Mouse (Mus musculus) natural killer cell, adult 2 months (primary cell): ENCODE measurements around the gene Mre11a.
A peak's percentile ranks its signal among the peaks of the same experiment; 100 is the strongest.

Experiments
- DNase-seq, 2 experiments: peaks; one replicate each; pipeline ENCODE4 v3.0.0; 2022; ENCODE audit warnings: low spot score in 2 of 2

Gene Mre11a

DNA sequence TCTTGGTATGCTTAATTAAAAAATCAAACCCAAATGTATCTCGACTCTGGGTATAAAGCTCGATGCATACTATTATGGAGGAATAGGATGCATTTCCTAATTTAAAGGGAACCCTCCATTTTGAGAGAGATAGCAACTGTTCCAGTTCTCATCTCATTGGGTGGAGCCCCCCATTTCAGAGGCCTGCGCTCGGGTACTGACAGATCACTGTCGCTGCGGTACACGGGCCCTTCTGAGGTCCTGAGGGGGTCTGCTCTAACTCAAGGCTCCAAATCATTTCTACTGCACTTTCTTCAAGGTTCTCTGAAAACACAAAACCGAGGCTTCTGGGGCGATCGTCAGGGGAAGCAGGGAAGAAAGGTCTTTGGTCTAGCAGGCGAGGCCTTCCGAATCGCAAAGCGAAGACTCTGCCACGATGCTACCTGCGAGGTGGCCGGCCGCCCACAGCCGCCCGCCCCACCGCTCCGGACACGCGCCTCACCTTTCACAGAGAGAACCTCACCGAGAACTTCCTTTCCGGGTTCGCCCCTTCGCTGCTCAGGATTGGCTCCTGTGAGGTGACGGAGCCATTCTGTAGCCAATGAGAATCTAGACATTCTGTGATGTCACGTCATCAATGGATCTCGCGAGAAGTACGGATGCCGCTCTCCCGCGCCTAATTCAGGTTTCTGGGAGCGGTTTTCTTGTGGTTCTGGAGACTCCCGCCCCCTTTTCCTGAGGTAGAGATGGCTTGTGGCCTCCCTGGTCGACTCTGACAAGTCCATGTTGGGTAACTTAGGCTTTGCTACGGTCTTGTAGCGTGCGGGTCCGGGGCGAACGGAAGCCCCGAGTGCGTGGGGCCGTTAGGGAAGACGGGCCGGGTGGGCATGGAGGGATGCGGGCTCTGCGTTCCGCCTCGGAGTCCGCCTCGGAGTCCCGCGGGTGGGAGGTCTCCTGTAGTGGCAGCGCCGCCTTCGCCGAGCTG, at the start of gene Mre11a, which contains the start of gene Ankrd49:
Gene Mre11a (plus strand): TSS at position 616 of the 964 bp plus-strand sequence.
Gene Ankrd49 (minus strand): TSS at position 818 of the 964 bp plus-strand sequence.
- DNase-seq: peak; percentile 93

DNA sequence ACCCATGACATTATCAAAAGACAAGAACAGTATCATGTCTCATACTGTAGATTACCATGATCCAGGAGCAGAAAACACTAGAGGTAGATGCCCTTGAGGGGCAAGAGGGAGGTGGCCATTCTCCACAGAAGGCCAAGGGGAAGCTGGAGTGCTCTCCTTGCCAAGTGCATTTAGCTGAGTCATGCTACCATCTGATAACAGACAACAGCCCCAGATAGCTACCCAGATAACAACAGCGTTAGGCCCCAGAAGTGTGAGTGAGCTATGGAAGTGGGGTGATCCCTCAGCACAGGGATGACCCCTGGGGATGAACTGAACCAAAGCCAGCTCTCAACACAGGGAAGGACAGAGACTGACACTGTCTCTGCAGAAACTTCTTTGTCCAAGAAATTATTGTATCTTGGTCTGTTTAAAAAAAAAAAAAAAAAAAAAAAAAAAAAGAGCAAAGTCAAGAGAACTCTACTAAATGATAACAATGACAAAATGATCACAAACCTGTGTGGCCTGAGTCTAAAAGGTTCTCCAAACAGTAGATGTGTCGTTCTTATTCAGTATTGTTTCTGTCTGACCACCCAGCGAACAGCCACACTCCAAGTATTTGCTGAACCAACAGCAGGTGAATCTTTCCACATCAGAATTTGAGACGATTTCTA, 44.8 kb upstream of the Mre11a start:
- no peak for DNase-seq

DNA sequence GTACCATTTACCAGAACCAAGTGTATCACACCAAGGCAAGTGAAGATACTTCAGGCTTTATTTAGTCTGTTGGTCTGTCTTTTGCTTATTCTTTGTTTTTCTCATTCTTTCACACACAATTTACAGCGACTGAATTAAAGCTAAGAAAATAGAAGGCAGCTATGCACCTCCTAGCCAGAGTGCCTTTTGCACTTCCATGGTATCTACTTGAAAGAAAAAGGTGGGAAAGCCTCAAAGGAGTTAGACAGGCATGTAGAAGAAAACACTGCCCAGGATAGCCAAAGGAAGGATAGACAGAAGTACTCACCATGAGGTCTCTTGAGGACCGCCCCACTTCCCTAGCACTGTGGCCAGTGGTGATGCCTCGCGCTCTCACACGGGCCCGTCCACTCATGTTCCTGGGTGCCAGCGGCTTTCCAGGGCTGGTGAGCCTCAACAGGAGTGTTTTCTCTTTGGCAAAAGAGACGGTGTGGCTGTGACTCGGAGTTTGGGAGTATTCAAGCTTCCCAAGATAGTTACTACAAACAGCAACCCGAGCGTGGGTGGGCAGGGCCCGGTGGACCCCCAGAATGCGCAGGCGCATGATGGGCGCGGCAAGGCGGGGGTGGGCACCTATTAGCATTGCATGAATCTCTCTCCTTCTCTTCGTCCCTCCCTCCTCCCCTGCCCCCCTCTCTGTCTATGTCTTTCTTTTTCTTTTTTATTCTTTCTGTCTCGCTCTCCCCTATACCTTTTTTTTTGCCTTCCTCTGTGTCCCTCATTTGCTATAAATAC, 44.1 kb upstream of the Mre11a start, which contains the start of gene Piwil4:
Gene Piwil4 (minus strand): TSS at position 583 of the 774 bp plus-strand sequence.
- DNase-seq: no peak

DNA sequence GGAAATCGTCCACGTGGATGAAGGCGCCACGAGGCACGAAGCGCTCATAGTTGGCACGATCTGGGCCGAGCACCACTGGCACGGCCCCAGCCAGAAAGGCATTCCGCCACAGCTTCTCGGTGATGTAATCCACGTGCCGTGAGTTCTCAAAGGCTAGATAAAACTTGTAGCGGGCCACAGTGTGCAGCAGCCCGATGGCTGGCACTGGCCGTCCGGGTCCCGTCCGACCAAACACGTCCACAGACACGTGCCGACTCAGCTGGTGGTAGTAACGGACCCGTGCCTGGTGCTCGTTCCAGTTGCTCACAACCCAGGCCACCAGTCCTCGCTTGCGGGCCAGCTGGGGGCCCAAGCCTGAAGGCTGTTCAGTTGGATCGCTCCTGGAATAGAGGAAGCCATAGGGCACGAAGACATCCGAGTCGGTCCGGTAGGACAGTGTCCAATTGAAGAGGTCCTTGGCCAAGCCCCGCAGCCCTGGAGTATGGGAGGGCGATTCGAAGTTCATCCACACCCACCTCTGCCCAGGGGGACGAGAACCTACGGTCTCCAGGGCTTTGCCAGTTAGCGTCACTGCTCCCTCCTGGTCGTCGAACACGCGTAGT, 33.5 kb upstream of the Mre11a start:
- no peak for DNase-seq

DNA sequence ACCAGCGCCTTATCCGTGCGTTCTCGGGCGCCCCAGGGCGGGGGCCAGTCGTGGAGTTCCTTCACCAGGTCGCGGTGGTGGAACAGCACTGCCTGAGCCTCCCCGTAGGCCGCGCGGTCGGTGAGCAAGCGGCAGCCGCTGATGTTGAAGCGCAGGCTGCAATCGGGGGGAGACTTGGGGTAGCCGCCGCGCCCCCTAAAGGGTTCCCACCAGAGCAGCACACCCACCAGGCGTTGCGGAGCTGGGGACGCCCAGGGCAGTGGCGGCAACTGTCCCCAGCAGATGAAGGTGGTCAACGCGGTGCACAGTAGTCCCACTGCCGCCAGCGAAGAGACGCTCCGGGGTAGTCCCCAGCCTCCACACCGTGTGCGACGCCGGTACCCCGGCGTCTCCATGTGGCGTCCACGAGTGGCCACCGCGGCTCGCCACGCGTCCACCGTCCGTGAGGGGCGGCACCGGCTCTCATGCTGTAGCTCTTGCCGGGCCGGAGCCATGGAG, 32.9 kb upstream of the Mre11a start:
- DNase-seq: peak in 1 of 2 experiments; percentile 2

DNA sequence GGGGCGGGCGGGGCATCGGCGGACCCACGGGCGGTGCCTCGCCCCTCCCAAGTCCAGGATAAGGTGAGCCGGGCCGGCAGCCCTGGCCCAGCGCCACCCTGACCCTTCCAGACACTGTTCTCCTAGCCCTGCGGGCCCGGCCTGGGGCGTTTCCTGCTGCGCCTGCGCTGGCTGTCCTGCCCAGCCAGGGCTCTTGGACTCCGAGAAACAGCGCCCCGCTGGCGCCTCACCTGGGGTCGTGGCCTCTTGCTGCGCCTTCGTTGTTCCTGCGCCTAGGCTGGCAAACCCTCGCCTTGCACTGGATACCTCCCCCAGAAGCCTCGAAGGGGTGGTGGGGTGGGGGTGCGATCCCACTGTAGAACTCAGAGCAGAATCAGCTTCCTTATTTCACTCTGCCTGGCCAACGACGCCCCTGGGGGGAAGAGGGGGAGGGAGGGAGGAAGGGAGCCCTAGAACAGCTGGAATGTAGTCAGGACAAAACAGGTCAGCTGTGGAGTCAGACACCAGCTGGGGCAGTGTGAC, 32.4 kb upstream of the Mre11a start, which contains the start of gene Fut4:
Gene Fut4 (minus strand): TSS at position 393 of the 522 bp plus-strand sequence.
- DNase-seq: peak; percentile 4 to 13

DNA sequence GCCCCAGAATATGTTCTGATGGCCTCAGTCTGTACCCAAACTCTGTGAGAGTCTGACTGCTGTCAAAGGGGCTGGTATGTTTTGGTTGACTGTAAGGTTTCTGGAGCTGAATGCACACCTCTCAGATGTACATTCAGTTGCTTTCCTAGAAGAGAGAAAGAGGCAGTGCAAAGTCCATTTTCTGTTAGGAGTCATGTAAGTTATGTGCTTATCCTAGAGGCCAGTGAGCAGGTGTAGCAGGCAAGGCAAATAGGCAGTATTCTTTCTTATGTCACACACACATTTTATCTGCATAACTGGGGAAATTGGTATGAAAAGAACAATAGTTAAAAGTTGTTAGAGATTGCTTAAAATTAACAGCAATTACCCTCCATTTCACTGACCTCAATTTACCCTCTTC, 30.5 kb upstream of the Mre11a start:
- no peak for DNase-seq

DNA sequence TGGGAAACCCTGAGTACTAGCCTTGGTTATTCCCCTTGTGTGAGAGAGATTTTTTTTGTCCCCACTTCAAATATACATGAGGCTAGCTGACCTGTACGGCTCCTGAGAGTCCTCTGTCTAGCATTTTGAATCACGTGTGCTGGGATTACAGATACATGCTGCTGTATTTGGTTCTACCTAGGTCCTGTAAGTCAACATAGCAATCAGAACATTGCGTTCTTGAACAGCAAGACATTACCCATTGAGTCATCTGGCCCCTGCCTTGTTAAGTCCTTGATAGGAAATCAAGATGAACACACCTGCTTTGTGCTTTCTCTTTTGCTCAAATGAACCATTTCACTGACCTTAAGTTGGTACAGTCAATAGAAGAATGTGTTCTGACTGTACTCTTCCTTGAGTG, 30.0 kb upstream of the Mre11a start:
- no peak for DNase-seq

DNA sequence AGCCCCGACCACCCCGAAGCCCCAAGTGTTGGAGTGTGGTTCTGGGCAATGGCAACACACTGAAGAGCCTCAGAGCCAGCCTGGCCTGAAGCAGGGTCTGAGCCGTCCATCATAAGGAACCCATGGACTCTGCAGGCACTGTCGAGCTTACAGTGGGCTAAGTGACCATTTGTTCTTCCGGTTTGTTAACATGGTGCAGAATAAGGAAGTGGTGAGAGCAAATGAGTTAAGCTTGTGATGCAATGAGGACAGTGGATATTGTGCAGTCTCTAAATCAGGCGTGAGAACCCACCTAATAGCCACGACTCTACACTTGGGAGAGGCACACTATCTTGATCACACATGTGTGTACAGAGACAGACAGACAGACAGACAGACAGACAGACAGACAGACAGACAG, 25.9 kb upstream of the Mre11a start:
- DNase-seq: no peak

DNA sequence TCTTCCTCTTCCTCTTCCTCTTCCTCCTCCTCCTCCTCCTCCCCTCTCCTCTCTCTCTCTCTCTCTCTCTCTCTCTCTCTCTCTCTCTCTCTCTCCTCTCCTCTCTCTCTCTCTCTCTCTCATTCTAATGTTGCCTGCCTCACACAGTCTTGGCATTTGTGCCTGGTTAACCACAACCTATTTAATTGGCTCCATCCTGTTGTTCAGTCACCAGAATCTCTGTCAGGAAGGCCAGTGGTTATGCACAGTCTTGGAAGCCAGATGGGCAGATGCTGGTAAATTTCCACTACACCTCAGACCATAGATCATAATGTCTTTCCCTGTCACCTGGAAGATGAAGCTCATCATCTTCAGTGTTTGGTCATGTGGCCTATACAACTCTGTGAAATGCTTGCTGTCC, 25.2 kb upstream of the Mre11a start:
- DNase-seq: no peak

DNA sequence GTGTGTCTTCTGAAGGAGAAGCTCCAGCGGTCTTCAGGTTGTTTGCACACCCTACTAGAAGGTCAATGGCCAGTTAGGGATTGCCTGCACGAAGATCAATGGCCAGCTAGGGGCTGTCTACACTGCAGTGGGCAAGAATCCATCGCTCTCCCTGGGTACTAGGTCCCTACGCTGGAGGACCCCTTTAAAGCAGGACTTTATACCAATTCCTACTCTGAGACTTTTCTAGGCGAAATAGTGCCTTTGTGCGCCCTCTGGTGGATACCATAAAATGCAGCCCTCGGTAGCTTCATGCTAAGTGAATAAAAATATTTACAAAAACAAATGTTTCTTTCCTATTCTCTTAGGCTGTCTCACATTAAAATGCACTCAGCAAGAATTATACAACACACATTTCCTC, 19.7 kb upstream of the Mre11a start:
- peak; percentile 6 to 28 for DNase-seq

DNA sequence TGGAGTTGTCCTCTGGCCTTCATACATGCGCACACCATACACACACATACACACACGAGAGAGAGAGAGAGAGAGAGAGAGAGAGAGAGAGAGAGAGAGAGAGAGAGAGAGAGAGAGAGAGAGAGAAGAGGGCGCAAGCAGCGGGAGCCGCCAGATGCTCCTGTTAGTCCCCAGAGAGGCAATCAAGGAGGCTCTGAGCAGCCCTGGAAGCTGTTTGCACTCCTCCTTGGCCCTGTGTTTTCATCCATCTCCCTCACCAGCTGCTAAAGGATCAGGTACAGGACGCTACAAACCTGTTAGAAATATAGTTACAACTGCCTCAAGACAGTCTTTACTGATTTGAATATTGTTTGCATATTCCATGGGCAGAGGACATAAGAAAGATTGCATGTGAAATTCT, 14.6 kb upstream of the Mre11a start:
- DNase-seq: no peak

DNA sequence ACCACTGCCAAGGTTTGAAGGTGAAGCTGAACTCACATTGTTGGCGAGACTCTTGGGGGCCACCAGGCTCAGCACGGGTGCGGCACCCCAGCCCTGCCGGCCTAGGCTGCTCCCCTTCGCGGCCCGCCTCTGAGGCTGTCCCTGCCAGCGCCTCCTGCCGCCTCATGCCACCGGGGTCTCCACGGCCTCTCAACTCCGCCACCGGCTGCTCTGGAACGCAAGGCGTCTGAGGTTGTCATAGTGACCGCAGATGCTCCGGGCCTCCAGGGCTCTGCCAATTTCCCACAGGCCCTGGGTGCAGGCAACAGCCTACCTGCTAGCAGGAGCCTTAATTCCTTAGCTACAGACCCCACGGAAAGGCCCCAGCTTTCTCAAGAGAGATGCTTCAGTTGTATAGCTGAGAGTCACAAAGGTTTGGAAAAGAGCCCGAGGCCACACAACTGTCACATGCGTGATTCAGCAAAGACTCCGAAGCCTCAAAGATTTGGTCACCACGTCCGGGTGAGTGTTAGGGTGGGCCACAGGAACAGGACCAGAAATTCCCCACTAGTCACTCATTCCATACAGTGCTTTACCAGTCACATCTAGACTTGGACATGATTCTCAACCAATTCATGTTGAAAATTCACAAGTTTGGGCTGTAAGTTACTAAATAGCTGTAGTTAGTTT, 13.5 kb upstream of the Mre11a start, which contains the start of gene 1700012B09Rik:
Gene 1700012B09Rik (minus strand): TSS at position 228 of the 669 bp plus-strand sequence.
- no peak for DNase-seq

DNA sequence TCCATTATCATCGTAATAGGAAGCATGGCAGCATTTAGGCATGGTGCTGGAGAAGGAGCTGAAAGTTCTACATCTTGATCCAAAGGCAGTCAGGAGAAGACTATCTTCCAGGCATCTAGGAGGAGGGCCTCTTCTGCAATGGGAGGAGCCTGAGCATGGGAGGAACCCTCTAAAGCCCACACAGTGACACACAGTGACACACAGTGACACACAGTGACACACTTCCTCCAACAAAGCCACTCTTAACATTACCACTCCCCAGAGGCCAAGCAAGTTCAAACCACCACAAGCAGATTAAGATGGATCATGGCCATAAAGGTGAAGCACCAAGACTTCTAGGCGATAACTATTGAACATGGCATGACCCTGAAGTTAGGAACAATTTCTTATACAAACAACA, 12.4 kb upstream of the Mre11a start:
- no peak for DNase-seq

DNA sequence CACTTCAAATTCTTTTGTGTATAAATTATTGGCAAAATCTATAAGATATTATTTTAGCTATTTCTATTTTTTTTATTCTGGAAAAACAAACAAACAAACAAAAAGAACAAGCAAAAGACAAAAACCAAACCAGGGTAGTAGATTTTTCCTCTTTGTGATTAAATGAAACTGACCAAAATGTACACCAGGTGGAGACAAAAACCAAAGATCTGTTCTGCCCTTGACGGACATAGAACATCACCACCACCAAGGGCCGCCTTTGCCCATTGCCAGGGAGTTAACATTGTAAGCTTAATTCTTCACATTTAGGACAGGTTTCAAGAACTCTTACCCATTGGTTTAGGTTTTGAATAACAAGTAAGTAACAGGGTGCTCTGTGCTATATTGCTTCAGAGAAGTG, 10.6 kb upstream of the Mre11a start:
- DNase-seq: no peak

DNA sequence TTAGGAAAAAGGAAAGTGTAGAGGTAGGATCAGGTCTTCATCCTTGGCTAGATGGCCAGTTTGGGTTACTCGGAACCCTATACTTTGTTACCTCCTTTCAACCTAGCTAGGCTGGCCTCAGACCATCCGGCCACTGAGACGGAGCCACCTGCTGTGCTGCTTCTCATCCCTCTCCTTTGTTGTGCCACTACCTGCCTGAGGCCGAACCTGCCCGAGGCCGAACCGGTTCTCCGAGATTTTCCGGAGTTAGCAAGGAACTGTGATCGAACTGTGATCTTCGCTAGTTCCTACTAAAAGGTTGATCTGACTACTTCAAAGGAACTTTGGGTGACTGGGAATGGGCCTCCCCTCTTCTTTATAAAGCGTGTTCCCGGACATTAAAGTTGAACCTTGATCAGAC, 6.1 kb upstream of the Mre11a start:
- DNase-seq: no peak

DNA sequence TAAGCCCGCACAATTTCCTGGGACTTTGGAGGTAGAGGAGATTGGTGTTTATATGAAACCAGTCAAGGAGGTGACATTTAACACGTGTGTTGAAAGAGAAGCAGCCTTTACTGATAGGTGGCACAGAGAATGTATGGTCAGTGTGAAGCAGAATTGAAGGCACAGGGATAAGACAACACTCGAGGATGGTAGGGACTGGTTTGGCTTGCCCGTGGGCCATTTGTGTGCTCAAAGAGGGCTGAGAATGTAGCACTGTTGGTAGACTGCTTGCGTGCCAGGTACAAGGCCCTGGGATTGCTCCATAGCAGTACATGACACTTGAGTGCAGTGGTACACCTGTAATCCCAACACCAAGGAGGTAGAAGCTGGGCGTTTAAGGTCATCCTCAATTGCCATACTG, 2.9 kb downstream of the Mre11a start:
- DNase-seq: no peak

DNA sequence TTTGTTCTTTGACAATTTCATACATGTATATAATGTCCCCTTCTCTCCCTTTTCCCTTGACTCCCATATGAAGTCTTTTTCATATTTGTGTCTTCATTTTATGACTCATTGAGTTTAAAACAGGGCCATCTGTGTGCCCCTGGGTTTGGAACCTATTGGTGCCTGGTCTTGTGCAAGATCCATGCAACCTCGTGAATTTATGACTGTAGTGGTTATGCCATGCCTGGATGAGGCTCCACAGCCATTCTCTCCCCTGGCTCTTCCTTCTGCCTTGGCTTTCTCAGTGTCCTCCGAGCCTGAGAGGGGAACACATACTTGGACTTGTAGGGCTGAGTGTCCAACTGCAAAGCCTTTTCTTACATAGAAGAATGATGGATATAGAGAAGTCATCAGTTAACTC, 21.3 kb downstream of the Mre11a start:
- DNase-seq: no peak

DNA sequence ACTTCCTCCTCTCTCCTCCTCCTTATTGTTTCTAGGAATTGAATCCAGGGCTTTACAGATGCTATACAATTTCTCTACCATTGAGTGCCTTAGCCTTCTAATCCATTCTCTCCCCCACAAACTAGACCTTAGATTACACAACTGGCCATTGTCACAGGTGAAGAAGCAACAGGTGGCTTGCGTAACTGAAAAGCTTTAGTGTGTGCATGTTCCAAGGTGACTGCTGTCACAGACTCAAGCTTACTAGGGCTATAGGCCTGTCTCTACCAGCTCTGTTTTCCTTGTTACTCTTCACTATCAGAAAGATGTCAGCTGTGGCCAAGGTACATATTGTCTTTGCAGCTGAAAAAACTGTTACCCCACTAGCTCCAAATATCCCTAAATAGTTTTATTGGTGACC, 22.3 kb downstream of the Mre11a start:
- DNase-seq: no peak

DNA sequence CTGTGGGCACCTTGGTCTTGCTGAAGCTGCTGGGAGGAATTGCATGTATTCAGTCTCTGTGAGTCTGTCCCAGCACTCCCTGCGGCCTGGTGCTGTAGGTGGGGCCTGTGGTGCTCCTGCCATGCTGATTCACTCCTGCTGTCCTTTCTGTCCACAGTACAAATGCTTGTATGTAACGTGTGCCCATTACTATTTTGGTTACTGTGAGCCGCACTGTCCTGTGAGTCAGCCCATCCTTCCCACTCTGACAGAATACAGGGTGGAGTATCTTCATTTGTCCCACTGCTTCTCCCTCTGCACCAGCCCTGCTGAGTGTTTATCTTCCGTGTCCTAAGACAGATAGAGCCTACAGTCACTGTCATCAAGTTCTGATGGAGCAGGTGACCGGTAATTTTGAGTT, 25.7 kb downstream of the Mre11a start:
- no peak for DNase-seq
